Mouse (Mus musculus): ENCODE results near the gene Trim9.

GRCm38 (mm10) chr12:70233637-70234315, 113.6 kb downstream of the Trim9 start:
- TF ChIP-seq POLR2A (IDR thresholded peaks at IDR 0.05; ENCODE audit: extremely low read depth, insufficient read depth, low read length) (no peak), CTCF (IDR thresholded peaks at IDR 0.05; ENCODE audit: extremely low read depth, insufficient read depth, low read length) (no peak)
